Mouse (Mus musculus) gonadal fat pad, adult 2 months (tissue): Measurements from ENCODE around the gene Desi2. TPM values are rescaled to one million over a fixed set of nuclear protein-coding genes. Genes with fewer than 3 reads are reported as not detected.
"Not testable (repeated sequence)": the region's sequence is repeated elsewhere in the genome, so short reads cannot be mapped to it uniquely, and the experiment has no call there.

Experiments
- DNase-seq: peaks from one replicate; pipeline ENCODE4 v3.0.0-alpha.2; 2012; ENCODE audit warnings: low read depth
- polyA plus RNA-seq: library from polyadenylated mRNA; depleted of rRNA; stranded (reverse); fragments of >200 nt; gene quantifications from 2 replicates; pipeline ENCODE4 v1.2.3, GENCODE M21; 2012; rRNA removed

The Desi2 gene
- polyA plus RNA-seq, 1 experiment: 8.7 TPM

DNA sequence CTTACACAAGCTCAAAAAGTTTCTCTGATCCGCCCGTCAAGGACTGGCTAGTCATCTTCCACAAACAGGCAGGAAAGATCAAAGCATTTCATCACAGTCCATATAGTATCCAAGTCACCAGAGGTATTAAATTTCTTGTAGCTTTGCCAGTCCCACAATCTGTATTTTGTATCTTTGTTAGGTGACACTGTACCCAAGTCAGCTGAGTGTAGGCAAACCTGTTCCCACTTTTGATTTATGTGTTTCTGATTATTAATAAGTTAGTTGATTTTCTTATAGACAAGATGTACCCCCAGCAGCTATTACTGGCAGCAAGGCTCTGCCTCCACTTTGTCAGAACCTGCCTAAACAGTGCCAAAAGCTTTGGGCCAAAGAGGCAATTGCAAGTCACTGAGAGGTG is 71.6 kb downstream of the Desi2 start:
- DNase-seq: peak; percentile 74

DNA sequence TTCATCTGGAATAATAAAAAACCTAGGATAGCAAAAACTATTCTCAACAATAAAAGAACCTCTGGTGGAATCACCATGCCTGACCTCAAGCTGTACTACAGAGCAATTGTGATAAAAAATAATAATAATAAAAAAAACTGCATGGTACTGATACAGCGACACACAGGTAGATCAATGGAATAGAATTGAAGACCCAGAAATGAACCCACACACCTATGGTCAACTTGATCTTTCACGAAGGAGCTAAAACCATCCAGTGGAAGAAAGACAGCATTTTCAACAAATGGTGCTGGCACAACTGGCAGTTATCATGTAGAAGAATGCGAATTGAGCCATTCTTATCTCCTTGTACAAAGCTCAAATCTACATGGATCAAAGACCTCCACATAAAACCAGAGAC is 78.2 kb downstream of the Desi2 start:
- not testable (repeated sequence) for DNase-seq

DNA sequence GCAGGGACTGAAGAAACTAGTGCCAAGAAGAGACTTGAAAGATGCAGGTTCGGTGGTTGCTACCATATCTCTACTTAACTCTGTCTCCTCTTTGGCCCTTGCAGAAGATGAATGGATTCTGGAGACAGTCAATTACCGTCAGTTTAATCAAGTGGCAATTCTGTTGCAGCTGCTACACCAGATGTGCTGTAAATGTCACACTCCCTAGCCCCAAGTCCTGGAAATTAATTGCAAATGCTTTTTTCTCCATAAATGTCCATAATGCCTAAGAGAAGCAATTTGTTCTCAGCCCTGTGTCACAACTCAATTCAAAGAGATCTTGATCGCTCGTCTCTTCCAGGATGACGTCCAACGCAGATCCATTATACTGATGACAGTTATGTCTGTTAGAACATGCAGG is 83.4 kb downstream of the Desi2 start:
- peak; percentile 45 for DNase-seq

- DNase-seq: no peak
Measured at GRCm38 (mm10) chr1:178275174-178275730, 88.0 kb downstream of the Desi2 start.

DNA sequence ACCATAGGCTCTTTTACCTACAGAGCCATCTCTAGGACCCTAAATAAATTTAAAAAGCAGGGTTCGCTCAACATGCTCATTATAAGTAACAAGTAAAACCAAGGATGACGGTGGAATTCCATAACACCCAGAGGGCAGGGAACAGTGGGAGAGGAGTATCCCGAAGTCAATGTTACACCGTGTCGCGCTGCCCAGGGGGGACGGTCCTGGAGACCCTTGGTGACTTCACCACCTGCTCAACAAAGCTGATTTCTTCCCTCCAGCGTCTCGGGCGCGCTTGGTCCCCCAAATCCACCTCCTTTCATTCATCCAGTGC is 88.5 kb downstream of the Desi2 start:
- DNase-seq: no peak

DNA sequence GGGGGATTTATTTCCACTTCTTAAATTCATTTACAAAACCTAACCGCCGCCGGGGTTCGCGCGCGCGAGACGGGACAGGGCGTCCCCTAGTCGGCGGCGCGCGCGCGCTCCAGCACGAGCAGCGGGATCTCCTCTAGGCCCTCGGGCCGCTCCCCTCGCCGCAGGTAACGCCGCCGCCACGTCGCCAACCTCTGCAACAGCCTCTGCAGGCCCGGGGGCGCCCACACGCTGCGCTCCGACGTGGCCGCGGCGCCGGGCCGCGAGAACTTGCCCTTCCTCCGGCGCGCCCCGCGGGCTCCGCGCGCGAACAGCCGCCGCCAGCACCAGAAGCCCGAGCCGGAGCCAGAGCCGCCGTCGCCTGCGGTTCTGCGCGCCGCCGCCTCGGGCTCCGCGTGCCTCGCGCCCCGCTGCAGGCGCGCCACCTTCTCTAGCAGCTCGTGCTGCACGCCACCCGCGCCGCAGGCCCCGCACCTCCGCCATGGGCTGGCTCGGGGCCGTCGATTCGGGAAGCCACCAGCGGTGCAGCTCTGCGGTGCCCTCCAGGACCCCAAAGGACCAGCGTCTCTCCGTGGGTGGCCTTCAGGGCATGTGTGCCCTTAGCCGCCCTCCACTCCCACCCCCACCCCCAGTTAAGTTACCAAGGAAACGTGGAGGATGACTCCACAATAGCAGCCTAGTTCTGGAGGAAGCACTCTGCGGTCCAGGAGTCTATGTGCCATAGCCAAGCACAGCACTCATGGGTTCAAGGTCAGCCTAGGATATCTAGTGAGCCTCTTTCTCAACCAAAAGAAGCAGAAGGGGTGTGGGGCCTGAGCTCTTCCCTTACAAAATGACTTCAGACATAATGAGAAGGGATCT is 89.1 kb downstream of the Desi2 start:
- DNase-seq: no peak

DNA sequence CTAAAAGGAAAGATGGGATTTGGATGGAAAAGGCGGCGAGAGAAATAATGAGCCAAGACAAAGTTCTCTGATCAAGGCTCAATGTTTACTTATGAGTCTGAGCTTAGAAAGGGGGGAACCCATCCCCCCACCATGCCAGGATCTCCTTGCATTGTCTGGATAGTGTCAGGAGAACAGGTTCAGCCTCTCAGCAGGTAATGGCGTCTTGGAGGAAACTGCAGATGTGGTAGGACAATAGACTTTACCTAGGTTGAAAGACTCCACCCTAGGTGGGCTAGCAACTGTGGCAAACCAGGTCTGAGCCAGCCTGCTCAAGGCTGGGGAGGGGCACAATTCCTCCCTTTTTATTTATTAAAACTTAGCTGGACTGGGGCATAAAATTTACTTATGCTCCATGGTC is 96.1 kb downstream of the Desi2 start:
- DNase-seq: not testable (repeated sequence)

DNA sequence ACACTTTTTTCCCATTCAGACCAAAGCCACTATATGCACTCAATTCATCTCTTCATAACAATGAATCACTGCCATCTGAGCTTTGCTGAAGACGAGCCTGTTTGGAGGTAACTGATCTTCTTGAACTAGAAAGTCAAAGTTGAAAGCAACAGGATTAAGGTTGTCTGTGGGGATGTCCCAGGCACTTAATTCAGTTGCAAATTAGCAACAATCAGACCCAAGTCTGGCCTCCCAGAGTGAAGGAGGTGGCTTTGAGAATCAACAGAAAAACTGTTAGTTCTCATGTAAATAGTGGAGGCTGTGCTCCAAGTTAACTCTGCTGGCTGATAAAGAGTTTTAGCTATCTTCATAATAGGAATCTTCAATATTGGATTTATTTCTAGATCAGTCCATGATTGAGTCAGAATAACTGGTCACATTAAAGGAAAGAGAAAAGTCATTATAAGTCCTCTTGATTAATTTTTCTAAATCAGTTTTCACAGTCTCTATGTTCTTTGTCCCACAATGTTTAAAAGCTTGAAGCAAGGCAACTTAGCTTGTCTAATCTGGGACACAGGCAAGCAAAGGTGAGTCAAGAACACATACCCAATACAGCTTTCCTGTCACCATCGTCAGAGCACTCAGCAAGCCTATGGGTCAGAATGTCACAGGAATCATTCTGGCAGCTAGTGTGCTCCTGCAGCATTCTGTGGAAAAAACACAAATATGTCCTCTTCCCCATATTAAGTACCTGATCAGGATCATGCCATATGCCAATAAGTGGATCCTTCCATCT is 96.9 kb downstream of the Desi2 start:
- no peak for DNase-seq

GRCm38 (mm10) chr1:178287601-178288176 is 100.5 kb downstream of the Desi2 start:
- DNase-seq: no peak

- no peak for DNase-seq
Measured at GRCm38 (mm10) chr1:178291716-178292115, 104.5 kb downstream of the Desi2 start.

GRCm38 (mm10) chr1:178294051-178294450 is 106.8 kb downstream of the Desi2 start:
- DNase-seq: no peak

DNA sequence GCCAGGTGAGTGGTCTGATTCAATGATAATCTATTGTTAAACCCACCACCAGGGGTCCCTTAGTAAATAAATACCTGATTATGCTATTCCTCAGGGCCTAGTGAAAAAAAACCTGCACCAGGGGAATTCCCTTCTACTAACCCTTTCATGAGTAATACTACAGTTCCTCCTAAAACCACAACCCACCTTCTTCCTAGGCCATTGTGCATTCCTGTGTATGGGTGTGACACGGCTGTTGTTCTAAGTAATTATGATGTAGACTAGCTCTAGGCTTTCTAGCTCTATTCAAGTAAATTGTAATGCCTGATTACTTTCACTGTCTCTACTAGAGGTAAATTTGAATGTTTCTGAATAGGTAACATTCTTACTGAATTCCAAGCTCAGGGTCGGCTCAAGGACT is 114.0 kb downstream of the Desi2 start:
- DNase-seq: not testable (repeated sequence)

- DNase-seq: no peak
Measured at GRCm38 (mm10) chr1:178303425-178303824, 116.2 kb downstream of the Desi2 start.

Other genes starting within 250 kb of the Desi2 start
- 0.95 and 1.1 TPM in 2 replicates for gene Catspere2, start 204.0 kb upstream of the Desi2 start, polyA plus RNA-seq
- gene Cox20, start 131.7 kb downstream of the Desi2 start, polyA plus RNA-seq: 20.8 and 21.1 TPM in 2 replicates
- 41.0 and 73.9 TPM in 2 replicates for gene Hnrnpu, start 150.4 kb downstream of the Desi2 start, polyA plus RNA-seq
- gene Efcab2, start 218.7 kb downstream of the Desi2 start, polyA plus RNA-seq: 0.89 and 1.4 TPM in 2 replicates